Mouse (Mus musculus) layer of hippocampus, adult 6 months (tissue): ENCODE results near the gene Alg12. TPM values are rescaled to one million over a fixed set of nuclear protein-coding genes. Genes with fewer than 3 reads are reported as not detected.

Source experiments
- long read RNA-seq, 2 experiments: library from polyadenylated mRNA; unstranded; transcript quantifications; one replicate each; pipeline ENCODE4 v2.0.0; 2019 to 2020
- polyA plus RNA-seq: library from polyadenylated mRNA; unstranded; fragments of <200 nt; fragmentation: Nextera tagmentation; gene quantifications from 2 replicates; pipeline ENCODE4 v1.2.3, GENCODE M21; 2021

Alg12 gene
- polyA plus RNA-seq, result 6.9 and 7.2 TPM in 2 replicates
- long read RNA-seq, experiment 1, partial matches to known transcripts, result 4 of 10 reads
- long read RNA-seq, experiment 1, other reads (novel, unspliced or antisense), result 2 of 10 reads
- long read RNA-seq, experiment 2, transcript Alg12-204 (10 exons, 2,130 nt), result major isoform, 25 of 42 reads
- long read RNA-seq, experiment 2, partial matches to known transcripts, result 1 of 42 reads
- long read RNA-seq, experiment 2, other reads (novel, unspliced or antisense), result 15 of 42 reads

GRCm38 (mm10) chr15:88819026-88819905 lies at the start of gene Alg12, which contains the start of gene Creld2:
Gene Alg12, minus strand, starts transcription at chr15:88819318.
Gene Creld2, plus strand, starts transcription at chr15:88819646.

DNA sequence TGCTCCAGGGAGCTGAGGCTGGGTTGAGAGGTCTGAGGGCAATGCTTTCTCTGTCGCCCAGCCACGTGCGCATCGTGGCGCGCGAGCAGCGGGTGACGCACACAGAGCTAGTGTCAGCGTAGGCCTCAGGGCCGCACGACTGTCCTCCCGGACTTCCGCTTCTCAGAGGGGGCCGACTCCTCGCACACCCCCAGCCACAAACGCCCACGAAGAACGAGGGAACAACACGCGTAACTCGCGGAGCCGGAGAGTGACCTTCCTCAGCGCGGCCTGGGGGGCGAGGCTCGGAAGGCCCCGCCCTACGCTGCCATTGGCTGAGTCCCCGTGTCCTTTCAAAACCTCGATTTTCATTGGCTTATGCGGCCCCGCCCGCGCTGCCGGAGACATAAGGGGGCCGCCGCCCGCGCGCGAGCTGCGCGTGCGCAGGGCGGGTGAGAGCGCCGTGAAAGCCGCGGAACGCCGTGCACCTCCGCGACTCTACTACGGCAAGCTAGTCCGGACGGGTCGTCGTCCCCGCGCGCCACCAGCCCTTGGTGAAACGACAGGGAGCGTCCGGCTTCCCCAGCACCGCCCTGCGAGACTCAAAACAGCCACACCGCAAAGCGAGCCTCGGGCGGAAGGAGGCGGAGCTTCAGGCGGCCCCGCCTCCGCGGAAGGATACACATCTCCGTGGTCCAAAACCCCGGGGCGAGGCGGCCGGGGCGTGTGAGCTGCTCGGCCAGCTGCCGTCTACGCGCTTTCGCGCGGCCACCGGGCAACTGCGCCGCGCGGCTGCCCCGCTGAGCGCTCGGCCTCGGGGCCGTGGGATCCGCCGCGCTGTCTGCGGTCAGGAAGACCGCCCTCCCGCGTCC lies 42.9 kb upstream of the Alg12 start, which contains the start of gene Pim3:
TSS of gene Pim3 (plus strand) at position 415 of the 851 bp plus-strand sequence.

Other genes with a start within 250 kb of the Alg12 start
- gene Zdhhc25, start 219.0 kb downstream of the Alg12 start, polyA plus RNA-seq, result not detected in 2 replicates
- 4.2 and 5.8 TPM in 2 replicates for gene Brd1, start 85.1 kb downstream of the Alg12 start, polyA plus RNA-seq
- 0.94 and 0.95 TPM in 2 replicates for gene Zbed4, start 67.7 kb downstream of the Alg12 start, polyA plus RNA-seq
- 30.9 and 44.2 TPM in 2 replicates for gene Creld2, start 328 bp upstream of the Alg12 start, polyA plus RNA-seq
- 51.8 and 52.9 TPM in 2 replicates for gene Pim3, start 42.9 kb upstream of the Alg12 start, polyA plus RNA-seq
- 0.14 and 0.16 TPM in 2 replicates for gene Ttll8, start 135.1 kb upstream of the Alg12 start, polyA plus RNA-seq
- gene Mlc1, start 159.7 kb upstream of the Alg12 start, polyA plus RNA-seq, result 158 and 160 TPM in 2 replicates
- not detected in 2 replicates for gene Mov10l1, start 163.6 kb upstream of the Alg12 start, polyA plus RNA-seq
- gene Panx2, start 240.4 kb upstream of the Alg12 start, polyA plus RNA-seq, result 18.1 and 20.3 TPM in 2 replicates